Mouse (Mus musculus): ENCODE data around the gene Med18. TPM values are rescaled to one million over a fixed set of nuclear protein-coding genes. Genes with fewer than 3 reads are reported as not detected.
A peak's percentile ranks its signal among the peaks of the same experiment; 100 is the strongest.

The Med18 gene
- total RNA-seq (2021) = 10 to 100 TPM; 13.5 to 13.6 TPM
- long read RNA-seq, experiment 1, transcript Med18-201 (3 exons, 1,675 nt) = major isoform, 6 of 8 reads
- long read RNA-seq, experiment 1, partial matches to known transcripts = 0 of 8 reads
- long read RNA-seq, experiment 1, other reads (novel, unspliced or antisense) = 2 of 8 reads
- long read RNA-seq, experiment 2, transcript Med18-201 (3 exons, 1,675 nt) = major isoform, 5 of 8 reads
- long read RNA-seq, experiment 2, partial matches to known transcripts = 0 of 8 reads
- long read RNA-seq, experiment 2, other reads (novel, unspliced or antisense) = 1 of 8 reads

GRCm38 (mm10) chr4:132463430-132464254 lies at the start of gene Med18:
Med18 (minus strand) TSS chr4:132463921.
- DNase-seq (ENCODE audit: low spot score in 2 of 2) = peak; percentile 77 to 88

GRCm38 (mm10) chr4:132512080-132512479 lies 48.4 kb upstream of the Med18 start:
- no peak for DNase-seq (ENCODE audit: low spot score in 2 of 2)

GRCm38 (mm10) chr4:132510352-132510798 lies 46.7 kb upstream of the Med18 start, which contains the start of gene Sesn2:
Sesn2 (minus strand) TSS chr4:132510501.
- DNase-seq (ENCODE audit: low spot score in 2 of 2) = peak; percentile 94 to 95

DNA sequence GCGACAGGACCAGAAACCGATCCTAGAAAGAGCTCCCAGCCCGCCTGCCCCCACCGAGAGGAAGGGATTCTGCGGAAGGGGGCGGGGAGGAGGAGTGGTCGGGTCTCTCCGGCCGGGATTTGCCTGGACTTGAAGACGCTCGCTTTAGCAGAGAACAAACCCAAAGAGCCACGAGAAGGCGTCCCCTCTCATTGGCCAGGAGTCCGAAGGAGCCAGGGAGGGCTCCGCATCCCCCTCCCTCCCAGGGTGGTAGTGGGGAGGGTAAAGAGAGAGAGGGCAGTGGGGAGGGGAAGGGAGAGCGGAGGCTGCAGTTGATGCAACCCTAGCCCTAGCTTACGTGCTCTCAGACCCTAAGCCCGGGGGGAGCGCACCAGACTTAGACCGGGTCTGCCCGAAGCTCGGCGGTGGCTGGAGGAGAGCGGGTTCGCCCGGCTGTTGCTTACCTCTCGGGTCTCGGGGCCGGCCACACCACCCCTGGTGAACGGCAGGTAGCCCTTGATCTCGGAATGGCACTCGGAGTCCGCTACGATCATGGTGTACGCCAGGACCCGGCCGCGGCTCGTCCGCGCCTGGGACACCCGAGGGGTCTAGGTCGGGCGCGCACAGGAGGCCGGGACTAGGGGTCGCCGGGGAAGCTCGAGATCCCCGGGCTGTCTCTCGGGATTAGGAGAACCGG lies 46.0 kb upstream of the Med18 start:
- peak; percentile 49 to 64 for DNase-seq (ENCODE audit: low spot score in 2 of 2)

DNA sequence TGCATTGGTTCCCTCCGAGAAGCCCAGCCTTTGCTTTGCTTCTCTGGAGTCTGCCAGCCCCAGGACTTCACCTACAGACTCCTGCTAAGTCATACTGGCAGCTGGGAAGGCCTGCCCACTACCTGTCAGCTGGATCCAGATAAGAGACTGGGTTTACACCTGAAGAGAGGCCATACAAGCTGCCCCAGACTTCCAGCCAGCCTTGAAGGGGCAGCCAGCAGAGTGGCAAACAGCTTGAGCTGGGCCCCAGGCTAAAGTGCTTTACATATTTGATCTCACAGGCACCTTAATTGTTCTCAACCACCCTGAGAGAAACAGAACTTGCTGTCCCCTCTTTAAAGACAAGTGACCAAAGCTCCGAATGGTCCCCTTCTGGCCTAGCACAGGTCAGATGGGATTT lies 43.5 kb upstream of the Med18 start:
- DNase-seq (ENCODE audit: low spot score in 2 of 2) = no peak

GRCm38 (mm10) chr4:132506250-132506649 lies 42.5 kb upstream of the Med18 start:
- no peak for DNase-seq (ENCODE audit: low spot score in 2 of 2)

DNA sequence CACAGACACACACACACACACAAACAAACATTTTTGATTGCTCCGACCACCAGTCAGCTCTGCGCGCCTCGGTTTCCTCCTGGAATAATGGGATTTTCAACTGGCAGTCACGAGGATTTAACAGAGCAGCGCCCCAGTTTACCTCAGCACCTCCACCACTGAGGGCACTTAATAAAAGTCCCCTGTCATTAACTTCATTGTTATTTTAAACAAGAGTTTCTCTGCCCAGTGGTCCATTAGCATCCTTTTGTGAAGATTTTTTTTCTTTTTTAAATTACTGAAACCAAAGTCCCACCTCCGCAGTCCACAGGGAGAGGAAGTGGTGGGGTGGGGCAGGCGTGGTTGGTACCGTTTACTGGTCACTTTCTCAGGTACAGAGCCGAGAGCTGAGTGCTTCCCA lies 42.1 kb upstream of the Med18 start:
- no peak for DNase-seq (ENCODE audit: low spot score in 2 of 2)

GRCm38 (mm10) chr4:132505034-132505738 lies 41.5 kb upstream of the Med18 start:
- no peak for DNase-seq (ENCODE audit: low spot score in 2 of 2)

- no peak for DNase-seq (ENCODE audit: low spot score in 2 of 2)
These were observed 39.6 kb upstream of the Med18 start for GRCm38 (mm10) chr4:132503344-132503743.

DNA sequence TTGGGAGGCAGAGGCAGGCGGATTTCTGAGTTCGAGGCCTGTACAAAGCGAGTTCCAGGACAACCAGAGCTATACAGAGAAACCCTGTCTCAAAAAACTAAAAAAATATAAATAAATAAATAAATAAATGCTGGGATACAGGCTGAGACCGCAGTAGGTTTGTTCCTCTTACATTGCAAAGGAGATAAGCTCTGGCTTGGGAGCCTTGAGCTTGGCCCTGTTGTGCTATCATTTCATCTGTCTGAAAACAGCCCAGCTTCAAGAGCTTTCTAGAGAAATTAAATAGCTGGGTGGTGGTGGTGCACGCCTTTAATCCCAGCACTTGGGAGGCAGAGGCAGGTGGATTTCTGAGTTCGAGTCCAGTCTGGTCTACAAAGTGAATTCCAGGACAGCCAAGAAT lies 37.9 kb upstream of the Med18 start:
- DNase-seq (ENCODE audit: low spot score in 2 of 2) = no peak

GRCm38 (mm10) chr4:132494271-132494918 lies 30.7 kb upstream of the Med18 start:
- no peak for DNase-seq (ENCODE audit: low spot score in 2 of 2)

GRCm38 (mm10) chr4:132492178-132493060 lies 28.7 kb upstream of the Med18 start:
- DNase-seq (ENCODE audit: low spot score in 2 of 2) = no peak

- DNase-seq (ENCODE audit: low spot score in 2 of 2) = peak in 1 of 2 experiments; percentile 32
These were observed 28.0 kb upstream of the Med18 start for GRCm38 (mm10) chr4:132491748-132492147.

GRCm38 (mm10) chr4:132491057-132491456 lies 27.3 kb upstream of the Med18 start:
- no peak for DNase-seq (ENCODE audit: low spot score in 2 of 2)

- DNase-seq (ENCODE audit: low spot score in 2 of 2) = no peak
These were observed 26.7 kb upstream of the Med18 start for GRCm38 (mm10) chr4:132490273-132491010.

DNA sequence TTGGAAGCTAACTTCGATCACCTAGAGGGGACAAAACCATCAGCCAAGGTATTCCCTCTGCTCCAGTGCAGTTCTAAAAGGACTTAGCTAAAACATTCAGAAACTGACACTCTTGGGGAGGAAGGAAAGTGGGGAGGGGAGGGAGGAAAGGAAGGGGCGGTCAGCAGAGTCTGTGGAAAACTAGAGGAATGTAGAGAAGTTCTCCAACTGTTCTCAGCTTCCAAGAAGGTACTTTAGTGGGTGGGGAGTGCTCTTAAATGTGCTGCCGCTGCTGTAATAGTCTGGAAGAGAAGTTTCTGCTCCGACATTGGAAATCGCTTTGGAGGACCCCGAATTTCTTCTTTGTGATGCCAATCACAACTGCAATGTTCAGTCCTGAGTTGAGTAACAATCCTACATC lies 25.3 kb upstream of the Med18 start:
- no peak for DNase-seq (ENCODE audit: low spot score in 2 of 2)

DNA sequence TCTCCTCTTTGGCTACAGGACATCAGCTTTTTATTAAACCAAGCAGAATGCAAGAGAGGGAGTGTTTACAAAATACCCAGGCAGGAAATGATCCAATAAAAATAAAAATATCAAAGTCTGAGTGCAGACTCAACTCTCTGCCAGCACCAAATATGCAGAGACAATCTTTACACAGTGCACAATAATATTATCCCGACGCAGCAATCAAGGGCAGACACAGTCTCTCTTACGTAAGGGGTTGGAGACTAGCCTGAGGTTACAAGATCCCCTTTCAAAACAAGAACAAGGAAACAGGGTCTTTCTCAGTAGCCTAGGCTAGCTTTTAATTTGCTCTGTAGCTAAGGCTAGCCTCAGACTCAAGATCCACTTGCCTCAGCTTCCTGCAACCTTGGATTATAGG lies 24.8 kb upstream of the Med18 start:
- DNase-seq (ENCODE audit: low spot score in 2 of 2) = no peak

DNA sequence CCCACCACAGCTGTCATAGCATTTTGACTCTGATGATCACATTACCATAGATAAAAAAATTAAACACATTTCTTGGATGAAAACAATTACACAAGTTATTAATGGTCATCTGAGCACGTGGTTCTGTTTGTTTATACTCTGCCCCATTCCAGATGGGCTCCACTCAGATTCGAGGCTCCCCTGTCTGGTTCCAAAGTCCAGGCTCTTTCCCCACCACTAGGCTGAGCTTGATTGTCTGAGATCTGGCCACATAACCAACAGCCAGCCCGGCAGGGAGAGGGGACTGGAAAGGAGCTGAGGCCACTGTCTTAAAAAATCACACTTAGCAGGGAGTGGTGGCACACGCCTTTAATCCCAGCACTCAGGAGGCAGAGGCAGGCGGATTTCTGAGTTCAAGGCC lies 21.1 kb upstream of the Med18 start:
- no peak for DNase-seq (ENCODE audit: low spot score in 2 of 2)

GRCm38 (mm10) chr4:132484231-132484630 lies 20.5 kb upstream of the Med18 start:
- DNase-seq (ENCODE audit: low spot score in 2 of 2) = no peak

Measured in adrenal gland, postnatal 4 days (tissue).